Mouse (Mus musculus) frontal cortex, postnatal 10 days (tissue): Measurements from ENCODE around the gene Ripk1.
A peak's percentile ranks its signal among the peaks of the same experiment; 100 is the strongest.
"Not testable (repeated sequence)": the region's sequence is repeated elsewhere in the genome, so short reads cannot be mapped to it uniquely, and the experiment has no call there.

Experiments used
- DNase-seq, 2 experiments: peaks; one replicate each; pipeline ENCODE4 v3.0.0; 2022; ENCODE audit warnings: low spot score in 2 of 2, mixed read lengths in 1 of 2

Gene Ripk1

DNA sequence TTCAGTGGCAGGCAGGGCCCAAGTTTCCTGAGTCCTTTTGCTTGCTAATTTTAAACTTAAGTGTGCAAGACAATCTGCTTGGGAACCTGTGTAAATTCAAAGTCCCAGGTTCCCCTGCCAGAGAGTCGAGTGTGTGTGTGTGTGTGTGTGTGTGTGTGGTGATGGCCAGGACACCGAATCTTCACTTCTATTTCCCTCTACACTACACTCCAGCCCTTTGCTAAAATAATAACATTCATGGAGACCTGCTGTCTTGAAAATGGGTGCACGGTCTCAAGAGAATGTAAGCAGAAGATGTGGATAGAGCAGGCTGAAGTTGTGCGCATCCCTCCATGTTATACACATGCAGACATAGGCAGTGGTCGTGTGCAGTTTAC, 35.9 kb downstream of the Ripk1 start:
- no peak for DNase-seq

DNA sequence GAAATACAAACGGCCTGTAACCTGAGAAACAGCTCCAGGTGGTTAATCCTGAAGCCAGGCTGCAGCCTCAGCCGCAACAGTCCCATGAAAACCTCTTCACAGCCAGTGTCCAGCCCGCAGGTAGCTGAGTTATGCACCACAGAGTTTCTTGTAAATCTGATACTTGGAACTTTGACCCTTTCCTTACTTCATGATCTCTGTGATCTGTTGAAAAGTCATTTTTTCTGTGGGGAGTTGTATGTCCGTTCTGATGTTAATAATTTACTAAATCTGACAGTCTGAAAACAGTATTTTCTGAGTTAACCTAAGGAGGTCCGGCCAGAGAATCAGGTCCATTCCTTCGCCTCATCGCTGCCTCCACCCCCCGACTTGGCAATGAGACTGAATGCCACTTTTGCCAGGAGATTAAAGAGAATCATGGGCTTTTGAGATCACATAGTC, 36.8 kb downstream of the Ripk1 start:
- DNase-seq = no peak

DNA sequence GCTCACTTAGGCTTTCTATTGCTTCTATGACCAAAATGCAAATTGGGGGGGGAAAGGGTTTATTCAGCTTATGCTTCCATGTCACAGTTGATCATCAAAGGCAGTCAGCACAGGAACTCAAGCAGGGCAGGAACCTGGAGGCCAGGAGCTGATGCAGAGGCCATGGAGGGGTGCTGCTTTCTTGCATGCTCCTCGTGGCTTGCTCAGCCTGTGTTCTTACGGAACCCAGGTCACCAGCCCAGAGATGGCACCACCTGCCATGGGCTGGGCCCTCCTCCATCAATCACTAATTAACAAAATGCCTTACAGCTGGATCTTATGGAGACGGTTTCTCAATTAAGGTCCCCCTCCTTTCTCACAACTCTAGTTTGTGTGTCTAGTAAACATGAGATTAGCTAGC, 37.9 kb downstream of the Ripk1 start:
- no peak for DNase-seq

DNA sequence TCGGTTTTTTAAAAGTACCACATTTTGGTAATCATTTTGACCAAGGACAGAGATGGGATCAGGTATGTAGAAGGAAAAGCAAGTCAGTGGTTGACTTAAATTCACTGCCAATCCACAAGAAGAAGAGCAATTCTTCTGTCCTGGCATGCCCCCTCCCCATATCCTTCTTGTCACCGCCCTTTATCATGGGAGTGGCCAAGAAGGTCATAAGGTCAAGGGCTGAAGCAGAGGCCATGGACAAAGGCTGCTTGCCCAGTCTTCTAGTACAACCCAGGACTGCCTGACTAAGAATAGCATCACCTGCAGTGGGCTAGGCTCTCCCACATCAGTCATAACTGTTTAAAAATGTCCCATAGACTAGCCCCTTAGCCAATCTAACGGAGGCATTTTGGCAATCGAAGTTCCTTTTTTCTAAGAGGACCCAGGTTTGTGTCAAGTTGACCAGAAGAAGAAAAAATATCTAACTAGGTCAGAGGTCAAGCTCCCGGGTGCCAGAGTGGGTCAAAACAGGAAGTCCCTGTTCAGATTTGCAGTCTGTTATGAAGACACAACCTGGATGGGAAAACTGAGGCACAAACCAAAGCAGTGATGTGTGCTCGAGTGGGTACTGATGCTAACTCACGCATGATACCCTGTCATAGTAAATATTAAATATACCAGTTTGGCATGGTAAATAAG, 41.7 kb downstream of the Ripk1 start:
- no peak for DNase-seq

DNA sequence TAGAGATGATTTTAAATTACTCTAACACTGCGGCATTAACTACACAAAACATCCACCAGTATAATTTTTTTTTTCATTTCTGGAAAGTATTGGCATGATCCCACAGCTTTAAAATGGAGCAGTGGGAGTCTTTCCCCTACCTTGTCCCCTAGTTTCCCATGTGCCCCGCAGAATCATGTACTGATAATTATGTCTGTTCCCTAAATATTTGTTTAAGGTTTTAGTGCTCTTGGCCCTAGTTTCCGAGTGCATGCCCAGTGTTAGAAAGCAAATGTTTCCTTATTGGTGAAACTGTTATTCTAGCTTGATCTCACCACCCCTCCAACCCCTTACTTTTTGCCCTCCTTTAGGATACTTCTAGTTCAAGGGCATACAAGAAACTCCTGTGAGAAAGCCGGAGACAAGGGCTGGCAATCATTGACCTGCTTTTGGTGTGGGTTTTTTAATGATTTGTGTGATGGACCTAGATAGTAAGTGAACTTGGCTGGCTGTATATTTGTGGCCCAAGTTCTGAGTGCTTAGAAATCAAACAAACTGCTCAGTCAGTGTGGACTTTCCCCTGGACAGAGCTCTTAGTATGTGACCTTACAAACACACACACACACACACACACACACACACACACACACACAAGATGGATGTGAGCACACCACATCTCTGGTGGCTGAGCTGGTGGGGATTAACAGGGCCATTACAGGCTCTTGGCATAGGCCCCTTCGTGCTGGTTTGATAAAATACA, 43.5 kb downstream of the Ripk1 start:
- DNase-seq = no peak

- peak; percentile 69 to 80 for DNase-seq
These were observed 44.4 kb downstream of the Ripk1 start for GRCm38 (mm10) chr13:34046421-34047012.

GRCm38 (mm10) chr13:34047526-34047925, 45.4 kb downstream of the Ripk1 start:
- DNase-seq = no peak

GRCm38 (mm10) chr13:34050479-34050878, 48.3 kb downstream of the Ripk1 start:
- no peak for DNase-seq

- DNase-seq = no peak
These were observed 49.5 kb downstream of the Ripk1 start for GRCm38 (mm10) chr13:34051692-34052091.

GRCm38 (mm10) chr13:34053673-34054282, 51.6 kb downstream of the Ripk1 start:
- DNase-seq = no peak

DNA sequence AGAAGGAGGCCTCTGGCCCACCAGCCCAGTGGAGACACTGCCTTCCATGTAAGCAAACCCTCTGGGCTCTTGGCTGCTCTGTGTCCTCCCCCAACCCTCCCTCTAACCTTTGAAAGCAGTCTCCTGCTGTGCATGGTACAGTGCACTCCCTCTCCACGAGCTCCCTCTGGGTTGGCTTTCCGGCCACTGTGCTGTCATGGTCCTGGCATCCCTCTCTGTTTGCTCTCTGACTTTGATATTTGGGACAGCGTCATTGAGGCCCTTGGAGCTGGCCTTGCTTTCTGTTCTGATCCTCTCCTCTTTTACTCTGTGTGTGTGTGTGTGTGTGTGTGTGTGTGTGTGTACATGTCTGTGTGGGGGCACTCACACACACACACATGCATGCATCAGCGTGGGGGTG, 52.2 kb downstream of the Ripk1 start:
- DNase-seq = no peak

GRCm38 (mm10) chr13:34054983-34055382, 52.8 kb downstream of the Ripk1 start:
- no peak for DNase-seq

GRCm38 (mm10) chr13:34057252-34057651, 55.1 kb downstream of the Ripk1 start:
- no peak for DNase-seq

GRCm38 (mm10) chr13:34060061-34060460, 57.9 kb downstream of the Ripk1 start:
- no peak for DNase-seq

GRCm38 (mm10) chr13:34062466-34062865, 60.3 kb downstream of the Ripk1 start:
- DNase-seq = no peak

- no peak for DNase-seq
These were observed 64.2 kb downstream of the Ripk1 start for GRCm38 (mm10) chr13:34066351-34066750.

GRCm38 (mm10) chr13:34070296-34070695, 68.1 kb downstream of the Ripk1 start:
- no peak for DNase-seq

DNA sequence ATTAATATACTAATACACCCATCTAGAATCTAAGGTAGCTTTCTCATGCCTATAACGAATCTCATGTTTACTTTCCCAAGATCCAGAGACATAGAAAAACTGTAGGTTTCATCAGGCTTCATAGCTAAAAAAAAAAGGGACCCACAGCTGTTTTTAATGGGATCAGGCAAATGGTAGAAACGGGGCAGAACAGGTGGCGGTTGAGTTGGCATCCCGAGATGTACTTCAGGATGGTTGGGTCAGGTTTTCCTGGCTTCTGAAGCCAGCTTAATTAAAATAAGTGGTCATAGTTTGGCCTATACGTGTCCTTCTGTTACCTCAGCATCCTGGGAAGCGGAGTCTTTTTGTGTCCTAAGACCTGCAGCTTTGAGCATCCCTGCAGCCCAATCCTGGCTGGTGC, 69.7 kb downstream of the Ripk1 start:
- no peak for DNase-seq

DNA sequence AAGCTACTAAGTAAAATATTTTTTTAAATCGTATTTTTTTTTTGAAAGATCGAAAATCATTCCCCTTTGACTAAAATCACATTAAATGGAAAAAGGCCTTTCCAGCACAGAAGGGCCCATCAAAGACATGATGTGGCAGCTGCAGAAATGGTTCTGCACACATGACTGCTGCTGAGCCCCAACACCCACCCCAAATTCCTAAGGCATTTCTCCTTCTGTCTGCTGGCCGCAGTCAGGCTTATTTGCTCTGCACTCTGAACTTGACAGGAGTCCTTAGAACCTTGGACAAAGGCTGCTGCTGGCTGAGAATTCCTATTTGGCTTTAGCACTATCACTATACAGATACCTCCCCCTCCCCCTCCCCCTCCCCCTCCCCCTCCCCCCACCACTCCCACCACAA, 70.7 kb downstream of the Ripk1 start:
- DNase-seq = no peak

GRCm38 (mm10) chr13:34074441-34074840, 72.3 kb downstream of the Ripk1 start:
- not testable (repeated sequence) for DNase-seq

- not testable (repeated sequence) for DNase-seq
These were observed 73.7 kb downstream of the Ripk1 start for GRCm38 (mm10) chr13:34075893-34076292.
